Mouse (Mus musculus): ENCODE results near the gene Rb1.

- TF ChIP-seq POLR2A (IDR thresholded peaks at IDR 0.05; ENCODE audit: insufficient read length, low read depth) (no peak), CEBPB (IDR thresholded peaks at IDR 0.05; ENCODE audit: insufficient read depth, poor library complexity, severe bottlenecking) (no peak), E2F4 (IDR thresholded peaks at IDR 0.05; ENCODE audit: insufficient read depth) (no peak), SRF (IDR thresholded peaks at IDR 0.05; ENCODE audit: control insufficient read depth, insufficient read length, low read depth) (no peak), TCF12 (IDR thresholded peaks at IDR 0.05; ENCODE audit: insufficient read depth, poor library complexity, severe bottlenecking) (no peak)
These were observed 48.8 kb upstream of the Rb1 start for GRCm38 (mm10) chr14:73374315-73374890.
